Mouse (Mus musculus): ENCODE results near the gene Elane. TPM values are rescaled to one million over a fixed set of nuclear protein-coding genes. Genes with fewer than 3 reads are reported as not detected.

The Elane gene
- polyA plus RNA-seq, 1 experiment from 2014 or later: 207 TPM

DNA sequence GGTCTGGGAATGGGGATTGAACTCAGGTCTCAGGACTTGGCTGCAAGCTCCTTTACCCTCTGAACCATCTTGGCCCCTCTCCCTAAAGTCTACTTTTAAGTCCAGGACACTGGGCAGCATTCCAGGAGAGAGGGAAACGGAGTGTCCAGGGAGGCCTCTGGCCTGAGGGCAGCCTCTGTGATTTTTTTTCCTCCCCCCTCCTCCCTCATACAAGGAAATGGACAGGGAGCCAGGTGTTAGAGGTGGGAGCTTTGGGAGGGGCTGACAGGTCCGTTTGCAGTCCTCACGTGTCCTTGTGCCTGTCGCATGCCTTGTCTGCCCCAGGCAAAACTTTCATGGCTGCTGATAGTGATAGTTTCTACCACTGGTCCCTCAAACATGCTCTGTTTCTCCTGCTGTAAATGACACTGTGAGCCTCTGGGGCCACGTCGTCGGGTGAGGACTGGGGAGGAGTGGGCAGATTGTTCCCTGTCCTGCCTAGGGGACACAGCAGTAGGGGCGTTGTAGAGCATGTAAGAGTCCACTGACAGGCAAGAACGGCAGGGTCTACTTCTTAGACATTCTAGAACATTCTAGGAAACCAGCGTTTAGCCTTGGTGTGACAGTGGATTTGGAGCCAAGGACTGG is 50.4 kb downstream of the Elane start:
- 37% methylated on average over 10 of the region's 10 CpGs for WGBS (ENCODE audit: insufficient replicate concordance)
- DNase-seq (no peak), ATAC-seq (peak; percentile 0; the same call in 1 of the 2 replicates)
- peak overlapping the region; percentile 73 for H3K4me2 ChIP-seq (ENCODE audit: low read depth, low read length)
- H3K9ac ChIP-seq (replicated peaks): peak overlapping the region; percentile 55; the same call in 1 of the 2 replicates
- no peak overlapping the region for H3K4me3 ChIP-seq (ENCODE audit: low read depth, low read length)
- no peaks in the 10 kb centered on the region for H3K9me3 ChIP-seq (ENCODE audit: low read length)
- TF ChIP-seq EP300 (IDR thresholded peaks at IDR 0.05; ENCODE audit: low read depth) (no peak), CTCF (IDR thresholded peaks at IDR 0.05; ENCODE audit: low read depth) (no peak)
- H3K27me3 ChIP-seq (ENCODE audit: insufficient read depth, low read length): no peaks in the 10 kb centered on the region
- H3K4me1 ChIP-seq (ENCODE audit: insufficient read depth): peaks cover 94% of the 10 kb centered on the region
- H3K27ac ChIP-seq (ENCODE audit: low read depth): peak overlapping the region; percentile 88
- H3K36me3 ChIP-seq (replicated peaks; ENCODE audit: insufficient read depth, low read length): peaks cover 55% of the 10 kb centered on the region

DNA sequence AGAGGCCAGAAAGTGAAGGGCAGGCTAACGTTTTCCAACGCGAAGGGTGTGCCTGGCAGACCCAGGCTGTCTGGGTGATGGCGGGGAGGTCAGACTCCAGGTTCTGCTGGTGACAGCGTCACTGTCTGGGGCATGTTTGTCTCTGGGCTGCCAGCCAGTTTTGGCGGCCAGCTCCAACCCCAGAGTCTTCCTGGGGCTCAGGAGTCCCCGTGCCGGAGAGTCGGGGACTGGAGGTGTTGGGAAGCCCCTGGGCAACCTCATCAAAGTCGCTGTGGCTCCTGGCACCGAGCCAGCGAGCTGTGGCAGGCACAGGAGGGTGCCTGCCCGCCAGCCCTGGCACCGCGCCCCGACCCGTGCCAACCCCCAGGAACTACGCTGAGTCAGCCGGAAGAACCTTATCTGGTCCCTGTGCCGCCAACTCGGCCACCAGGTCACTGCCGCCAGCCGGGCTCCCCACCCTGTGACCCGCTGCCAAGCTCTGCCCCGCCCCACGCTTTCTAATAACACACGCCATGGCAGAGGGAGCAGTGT is 50.9 kb downstream of the Elane start:
- 24% methylated on average over 24 of the region's 27 CpGs for WGBS (ENCODE audit: insufficient replicate concordance)
- TF ChIP-seq CTCF (IDR thresholded peaks at IDR 0.05; ENCODE audit: low read depth): no peak
- TF ChIP-seq EP300 (IDR thresholded peaks at IDR 0.05; ENCODE audit: low read depth): peak; percentile 35; the same call in 1 of the 2 replicates
- peak overlapping the region; percentile 28; the same call in 1 of the 2 replicates for H3K4me3 ChIP-seq (ENCODE audit: low read depth, low read length)
- no peaks in the 10 kb centered on the region for H3K9me3 ChIP-seq (ENCODE audit: low read length)
- H3K36me3 ChIP-seq (replicated peaks; ENCODE audit: insufficient read depth, low read length): peaks cover 50% of the 10 kb centered on the region
- no peaks in the 10 kb centered on the region for H3K27me3 ChIP-seq (ENCODE audit: insufficient read depth, low read length)
- H3K27ac ChIP-seq (ENCODE audit: low read depth): peak overlapping the region; percentile 88
- H3K9ac ChIP-seq (replicated peaks): peak overlapping the region; percentile 55
- ATAC-seq (peak; percentile 84), DNase-seq (peak; percentile 88)
- H3K4me1 ChIP-seq (ENCODE audit: insufficient read depth): peaks cover 96% of the 10 kb centered on the region
- H3K4me2 ChIP-seq (ENCODE audit: low read depth, low read length): peak overlapping the region; percentile 73

Small RNA genes lying within 50 kb of the gene (microRNA-seq; reads per million reads assigned to microRNA genes)
- gene Mir6910: not detected

Other genes starting within 250 kb of the Elane start
- gene Shc2, start 248.3 kb upstream of the Elane start, polyA plus RNA-seq (2015; fragmentation: Nextera tagmentation; extraction: Ambion mirVana): 0.05 and 0.07 TPM in 2 replicates
- not detected in 2 replicates for gene Odf3l2, start 240.5 kb upstream of the Elane start, polyA plus RNA-seq (2015; fragmentation: Nextera tagmentation; extraction: Ambion mirVana)
- 0.12 and 0.19 TPM in 2 replicates for gene Madcam1, start 221.7 kb upstream of the Elane start, polyA plus RNA-seq (2015; fragmentation: Nextera tagmentation; extraction: Ambion mirVana)
- gene Tpgs1, start 216.9 kb upstream of the Elane start, polyA plus RNA-seq (2015; fragmentation: Nextera tagmentation; extraction: Ambion mirVana): 24.9 and 25.8 TPM in 2 replicates
- gene Cdc34, start 204.1 kb upstream of the Elane start, polyA plus RNA-seq (2015; fragmentation: Nextera tagmentation; extraction: Ambion mirVana): 77.6 and 80.1 TPM in 2 replicates
- 0.09 and 0.13 TPM in 2 replicates for gene Gzmm, start 197.2 kb upstream of the Elane start, polyA plus RNA-seq (2015; fragmentation: Nextera tagmentation; extraction: Ambion mirVana)
- gene Bsg, start 181.8 kb upstream of the Elane start, polyA plus RNA-seq (2015; fragmentation: Nextera tagmentation; extraction: Ambion mirVana): 979 and 1,075 TPM in 2 replicates
- 0.04 and 0.06 TPM in 2 replicates for gene Hcn2, start 169.6 kb upstream of the Elane start, polyA plus RNA-seq (2015; fragmentation: Nextera tagmentation; extraction: Ambion mirVana)
- gene Polrmt, start 139.7 kb upstream of the Elane start, polyA plus RNA-seq (2015; fragmentation: Nextera tagmentation; extraction: Ambion mirVana): 9.9 and 12.6 TPM in 2 replicates
- gene Fgf22, start 131.2 kb upstream of the Elane start, polyA plus RNA-seq (2015; fragmentation: Nextera tagmentation; extraction: Ambion mirVana): not detected in 2 replicates
- 28.2 and 34.1 TPM in 2 replicates for gene Rnf126, start 119.3 kb upstream of the Elane start, polyA plus RNA-seq (2015; fragmentation: Nextera tagmentation; extraction: Ambion mirVana)
- 0.36 and 0.63 TPM in 2 replicates for gene Fstl3, start 109.0 kb upstream of the Elane start, polyA plus RNA-seq (2015; fragmentation: Nextera tagmentation; extraction: Ambion mirVana)
- gene Prss57, start 95.3 kb upstream of the Elane start, polyA plus RNA-seq (2015; fragmentation: Nextera tagmentation; extraction: Ambion mirVana): 5.0 and 7.2 TPM in 2 replicates
- 7.9 and 9.2 TPM in 2 replicates for gene Palm, start 92.7 kb upstream of the Elane start, polyA plus RNA-seq (2015; fragmentation: Nextera tagmentation; extraction: Ambion mirVana)
- gene Misp, start 65.3 kb upstream of the Elane start, polyA plus RNA-seq (2015; fragmentation: Nextera tagmentation; extraction: Ambion mirVana): 1.00 and 1.3 TPM in 2 replicates
- gene Ptbp1, start 31.8 kb upstream of the Elane start, polyA plus RNA-seq (2015; fragmentation: Nextera tagmentation; extraction: Ambion mirVana): 55.4 and 59.1 TPM in 2 replicates
- 123 and 127 TPM in 2 replicates for gene Prtn3, start 11.8 kb upstream of the Elane start, polyA plus RNA-seq (2015; fragmentation: Nextera tagmentation; extraction: Ambion mirVana)
- gene Plppr3, start 11.6 kb upstream of the Elane start, polyA plus RNA-seq (2015; fragmentation: Nextera tagmentation; extraction: Ambion mirVana): 2.9 and 4.9 TPM in 2 replicates
- not detected in 2 replicates for gene Cfd, start 4.6 kb downstream of the Elane start, polyA plus RNA-seq (2015; fragmentation: Nextera tagmentation; extraction: Ambion mirVana)
- 13.5 and 14.3 TPM in 2 replicates for gene Med16, start 22.7 kb downstream of the Elane start, polyA plus RNA-seq (2015; fragmentation: Nextera tagmentation; extraction: Ambion mirVana)
- gene Gm26602, start 24.6 kb downstream of the Elane start, polyA plus RNA-seq (2015; fragmentation: Nextera tagmentation; extraction: Ambion mirVana): 4.6 TPM in 1 of 2 replicates, not detected in the other
- 0.18 and 0.34 TPM in 2 replicates for gene Kiss1r, start 30.7 kb downstream of the Elane start, polyA plus RNA-seq (2015; fragmentation: Nextera tagmentation; extraction: Ambion mirVana)
- 47.3 and 51.7 TPM in 2 replicates for gene R3hdm4, start 35.0 kb downstream of the Elane start, polyA plus RNA-seq (2015; fragmentation: Nextera tagmentation; extraction: Ambion mirVana)
- gene Arid3a, start 40.8 kb downstream of the Elane start, polyA plus RNA-seq (2015; fragmentation: Nextera tagmentation; extraction: Ambion mirVana): 4.5 and 5.5 TPM in 2 replicates
- gene Wdr18, start 73.9 kb downstream of the Elane start, polyA plus RNA-seq (2015; fragmentation: Nextera tagmentation; extraction: Ambion mirVana): 40.7 and 41.2 TPM in 2 replicates
- gene Grin3b, start 84.5 kb downstream of the Elane start, polyA plus RNA-seq (2015; fragmentation: Nextera tagmentation; extraction: Ambion mirVana): 0.05 TPM in 1 of 2 replicates, not detected in the other
- 13.2 and 14.5 TPM in 2 replicates for gene Tmem259, start 98.1 kb downstream of the Elane start, polyA plus RNA-seq (2015; fragmentation: Nextera tagmentation; extraction: Ambion mirVana)
- gene Cnn2, start 102.3 kb downstream of the Elane start, polyA plus RNA-seq (2015; fragmentation: Nextera tagmentation; extraction: Ambion mirVana): 40.7 and 42.8 TPM in 2 replicates
- 2.5 and 3.1 TPM in 2 replicates for gene Abca7, start 110.2 kb downstream of the Elane start, polyA plus RNA-seq (2015; fragmentation: Nextera tagmentation; extraction: Ambion mirVana)
- 12.1 and 14.2 TPM in 2 replicates for gene Arhgap45, start 130.4 kb downstream of the Elane start, polyA plus RNA-seq (2015; fragmentation: Nextera tagmentation; extraction: Ambion mirVana)
- gene Polr2e, start 153.5 kb downstream of the Elane start, polyA plus RNA-seq (2015; fragmentation: Nextera tagmentation; extraction: Ambion mirVana): 57.0 and 58.3 TPM in 2 replicates
- 537 and 560 TPM in 2 replicates for gene Gpx4, start 160.9 kb downstream of the Elane start, polyA plus RNA-seq (2015; fragmentation: Nextera tagmentation; extraction: Ambion mirVana)
- 7.4 and 8.7 TPM in 2 replicates for gene Sbno2, start 219.3 kb downstream of the Elane start, polyA plus RNA-seq (2015; fragmentation: Nextera tagmentation; extraction: Ambion mirVana)
- 9.1 and 11.2 TPM in 2 replicates for gene Stk11, start 229.6 kb downstream of the Elane start, polyA plus RNA-seq (2015; fragmentation: Nextera tagmentation; extraction: Ambion mirVana)

All from liver, postnatal 0 days (tissue).